Mouse (Mus musculus) 3T3-L1 (cell line): ENCODE measurements around the gene Gcgr.

Experiments used
- DNase-seq: peaks from one replicate; pipeline ENCODE4 v3.0.0-alpha.2; 2015; ENCODE audit warnings: low read depth, low spot score

Gcgr gene

GRCm38 (mm10) chr11:120530085-120530964 lies at the start of gene Gcgr:
Gene Gcgr (plus strand): TSS chr11:120530699.
- no peak for DNase-seq

GRCm38 (mm10) chr11:120483448-120483934 lies 47.0 kb upstream of the Gcgr start:
- DNase-seq: no peak

DNA sequence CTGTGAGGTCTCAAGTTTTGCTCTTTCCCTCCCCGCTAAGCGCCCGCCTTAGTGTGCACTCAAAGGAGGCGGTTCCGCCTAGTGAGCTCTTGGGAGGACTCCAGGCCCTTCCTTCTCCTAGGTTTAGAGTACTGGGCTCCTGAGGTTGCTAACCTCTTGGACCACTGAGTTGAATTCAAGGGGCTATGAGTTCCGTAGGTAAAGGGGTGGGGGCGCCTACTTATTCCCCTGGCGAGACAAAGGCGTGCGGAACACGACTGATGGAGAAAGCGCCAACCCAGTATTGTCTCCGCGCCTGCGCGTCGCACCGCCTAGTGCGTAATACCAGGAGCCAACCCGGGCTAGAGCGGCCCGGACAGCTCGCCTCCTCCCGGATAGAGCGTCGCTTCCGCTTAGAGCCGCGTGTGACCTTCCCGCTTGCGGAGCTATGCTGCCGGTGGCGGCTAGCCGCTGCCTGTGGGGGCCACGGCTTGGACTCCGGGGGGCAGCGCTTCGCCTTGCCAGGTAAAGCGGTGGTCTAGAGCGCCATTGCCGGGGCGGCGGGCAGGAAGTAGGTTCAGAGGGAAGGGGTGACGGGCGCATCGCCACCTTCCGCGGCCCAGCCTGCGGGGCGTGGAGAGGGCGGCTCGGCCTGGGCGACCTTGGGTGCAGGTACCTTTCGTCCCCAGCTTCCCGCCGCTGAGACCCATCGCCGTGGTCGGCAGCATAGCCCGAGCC lies 46.1 kb upstream of the Gcgr start, which contains the start of gene Mrpl12:
TSS of gene Mrpl12 (plus strand) at position 349 of the 717 bp plus-strand sequence.
- DNase-seq: peak; percentile 95

DNA sequence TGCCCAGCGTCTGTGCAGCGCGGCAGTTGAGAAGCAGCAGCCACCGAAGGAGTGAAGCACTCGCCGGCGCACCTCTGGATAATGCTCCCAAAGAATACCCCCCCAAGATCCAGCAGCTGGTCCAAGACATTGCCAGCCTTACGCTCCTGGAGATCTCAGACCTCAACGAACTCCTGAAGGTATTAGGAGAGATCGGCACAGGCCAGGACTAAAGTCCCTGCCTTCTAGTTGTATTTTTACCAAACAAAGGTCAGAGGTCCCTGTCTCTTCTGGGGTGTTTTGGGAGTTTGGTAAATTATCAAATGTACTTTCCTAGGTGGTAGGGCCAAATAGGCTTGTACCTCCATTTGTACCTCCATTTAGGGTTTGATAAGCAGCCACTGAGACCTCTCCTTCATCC lies 45.2 kb upstream of the Gcgr start:
- no peak for DNase-seq

GRCm38 (mm10) chr11:120488516-120488915 lies 42.0 kb upstream of the Gcgr start:
- peak; percentile 51 for DNase-seq

- DNase-seq: peak; percentile 94
These were observed 41.3 kb upstream of the Gcgr start for GRCm38 (mm10) chr11:120489054-120489761.

DNA sequence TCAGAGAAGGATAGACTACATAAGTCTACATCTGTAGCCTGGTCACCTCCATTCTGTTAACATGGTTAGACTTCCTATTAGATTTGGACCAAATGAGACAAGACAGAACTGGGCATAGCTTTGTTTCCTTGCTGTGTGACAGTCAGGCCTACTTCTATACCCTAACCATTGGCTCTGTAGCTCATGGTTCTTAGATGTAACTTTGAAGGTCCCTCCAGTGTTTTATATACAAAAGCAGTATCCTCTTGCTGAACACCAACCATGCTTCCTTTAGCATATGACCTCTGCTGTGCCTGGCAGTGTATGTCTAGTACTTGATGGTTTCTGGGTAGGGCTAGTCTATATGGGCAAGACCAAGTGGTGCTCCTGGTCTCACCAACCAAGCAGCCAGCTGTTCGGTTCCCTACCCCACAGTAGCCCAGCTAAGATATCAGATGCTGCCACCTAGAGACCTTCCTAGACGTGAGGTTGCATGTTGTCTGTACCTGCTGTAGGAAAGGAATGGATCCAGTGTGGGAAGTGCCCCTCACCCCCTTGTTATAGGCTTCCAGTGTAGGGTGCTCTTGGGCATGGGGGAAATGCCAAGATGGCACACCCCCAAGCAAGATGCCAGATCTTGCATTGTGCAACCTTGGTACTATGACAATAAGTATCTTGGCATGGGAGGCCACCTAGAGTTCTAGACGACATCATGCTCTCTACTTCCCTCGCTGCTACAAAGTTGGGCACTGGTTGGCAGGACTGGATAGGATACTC lies 40.0 kb upstream of the Gcgr start:
- DNase-seq: no peak

DNA sequence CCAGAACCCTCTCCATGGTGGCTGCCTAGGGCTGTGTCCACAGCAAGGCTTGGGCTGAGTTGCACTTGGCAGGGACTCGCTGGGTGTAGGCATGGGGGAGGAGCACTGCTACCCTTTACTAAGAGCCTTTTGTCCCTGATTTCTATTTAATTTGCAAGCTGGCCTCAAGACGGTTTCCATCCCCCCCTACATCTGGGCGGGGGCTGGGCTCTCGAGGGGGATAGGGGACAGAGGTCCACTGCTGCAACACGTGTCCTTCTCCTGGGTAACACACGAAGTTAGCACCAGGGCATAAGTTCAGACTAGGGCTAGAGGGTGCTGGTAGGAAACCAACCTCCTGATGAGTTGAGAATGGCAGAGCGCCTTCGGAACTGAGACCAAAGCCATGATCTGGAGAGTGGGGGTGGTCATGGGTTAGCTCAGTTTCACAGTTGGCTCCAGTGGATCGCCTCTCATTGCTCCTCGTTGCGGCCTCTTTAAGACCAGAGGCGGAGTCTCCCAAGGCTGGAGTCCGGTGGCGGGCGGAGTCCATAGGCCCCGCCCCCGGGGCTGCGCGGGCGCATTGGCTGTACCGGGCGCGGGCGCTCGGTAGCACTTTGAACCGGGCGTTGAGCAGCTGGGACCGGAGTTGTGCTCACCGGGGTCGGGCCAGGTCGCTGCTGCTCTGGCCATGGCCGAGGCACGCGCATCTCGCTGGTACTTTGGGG lies 39.0 kb upstream of the Gcgr start, which contains the start of gene Slc25a10:
TSS of gene Slc25a10 (plus strand) at position 524 of the 707 bp plus-strand sequence.
- DNase-seq: peak; percentile 88

GRCm38 (mm10) chr11:120492024-120492877 lies 38.2 kb upstream of the Gcgr start:
- peak; percentile 74 for DNase-seq

GRCm38 (mm10) chr11:120492878-120493203 lies 37.7 kb upstream of the Gcgr start:
- no peak for DNase-seq

GRCm38 (mm10) chr11:120493351-120493750 lies 37.1 kb upstream of the Gcgr start:
- no peak for DNase-seq

GRCm38 (mm10) chr11:120493911-120494310 lies 36.6 kb upstream of the Gcgr start:
- no peak for DNase-seq

DNA sequence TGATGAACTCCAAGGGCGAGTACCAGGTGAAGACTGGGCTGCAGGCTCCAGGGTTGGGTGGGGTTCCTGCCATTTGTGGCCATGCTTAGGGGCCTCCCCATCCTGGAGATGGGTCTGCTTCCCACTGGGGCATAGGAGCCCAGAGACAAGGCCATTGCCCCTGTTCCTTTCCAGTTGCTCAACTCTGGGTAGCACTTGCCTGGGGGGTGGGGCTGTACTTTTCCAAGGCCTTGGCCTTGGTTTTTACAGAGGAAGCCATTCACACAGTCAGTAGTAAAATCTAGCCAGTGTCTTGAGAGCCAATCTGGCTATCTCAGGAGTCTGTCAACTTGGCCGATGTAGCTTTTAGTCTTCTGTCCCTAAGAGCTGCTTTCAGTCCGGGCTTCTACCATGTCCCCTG lies 33.1 kb upstream of the Gcgr start:
- DNase-seq: no peak

GRCm38 (mm10) chr11:120498226-120498625 lies 32.3 kb upstream of the Gcgr start:
- no peak for DNase-seq

DNA sequence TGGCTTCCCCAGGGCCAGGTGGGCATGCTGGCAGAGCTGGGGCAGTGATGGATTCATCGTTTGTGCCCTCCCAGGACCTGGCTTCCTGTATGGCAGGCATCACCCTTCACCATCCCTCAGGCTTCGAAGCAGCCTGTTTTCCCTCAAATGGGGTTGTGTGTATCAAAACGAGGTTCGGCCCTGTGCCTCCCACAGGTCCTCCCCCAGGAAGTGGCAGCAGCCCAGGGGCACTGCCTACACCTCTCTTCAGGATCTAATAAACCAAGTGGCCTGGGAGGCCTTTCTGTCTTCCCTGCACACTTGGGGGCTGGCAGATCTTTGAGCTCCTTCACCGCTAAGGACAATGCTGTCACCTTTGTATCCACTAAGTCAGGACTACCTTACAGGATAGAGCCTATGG lies 31.6 kb upstream of the Gcgr start:
- DNase-seq: no peak

GRCm38 (mm10) chr11:120499894-120500293 lies 30.6 kb upstream of the Gcgr start:
- DNase-seq: no peak

DNA sequence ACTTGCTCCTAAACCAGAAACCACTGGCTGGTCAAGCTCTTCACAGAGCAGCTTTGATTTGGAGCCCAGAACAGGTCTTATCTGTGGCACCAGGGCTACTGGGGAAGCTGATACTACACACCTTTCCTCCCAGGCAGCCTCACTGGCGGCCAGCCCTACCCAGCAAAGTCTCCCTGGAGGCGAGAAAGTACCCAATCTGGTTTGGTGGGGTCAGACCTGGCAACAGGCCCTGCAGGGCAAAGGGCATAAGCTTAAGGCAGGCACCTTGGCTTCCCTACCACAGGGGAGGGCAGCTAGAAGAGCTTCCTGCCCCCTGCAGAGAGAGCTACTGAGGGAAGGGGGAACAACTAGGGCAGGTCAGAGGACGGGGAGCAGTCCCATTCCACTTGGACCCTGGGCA lies 30.1 kb upstream of the Gcgr start:
- DNase-seq: no peak

DNA sequence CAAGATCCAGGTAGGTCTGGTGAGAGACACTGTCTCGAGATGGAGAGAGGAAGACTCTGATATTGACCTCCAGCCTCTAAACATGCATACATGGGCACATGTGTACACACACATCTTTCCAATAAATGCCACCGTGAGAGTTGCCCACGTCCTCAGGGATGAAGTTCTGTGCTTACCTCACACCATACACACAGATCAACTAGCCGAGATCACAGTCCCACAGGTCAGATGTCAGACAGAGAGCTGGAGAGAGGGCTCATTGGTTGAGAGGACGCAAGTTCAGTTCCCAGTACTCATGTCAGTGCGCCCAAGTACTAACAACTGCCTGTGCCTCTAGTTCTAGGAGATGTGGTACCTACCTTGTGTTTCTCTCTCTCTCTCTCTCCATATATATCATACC lies 29.5 kb upstream of the Gcgr start:
- DNase-seq: no peak

GRCm38 (mm10) chr11:120501701-120502100 lies 28.8 kb upstream of the Gcgr start:
- no peak for DNase-seq

DNA sequence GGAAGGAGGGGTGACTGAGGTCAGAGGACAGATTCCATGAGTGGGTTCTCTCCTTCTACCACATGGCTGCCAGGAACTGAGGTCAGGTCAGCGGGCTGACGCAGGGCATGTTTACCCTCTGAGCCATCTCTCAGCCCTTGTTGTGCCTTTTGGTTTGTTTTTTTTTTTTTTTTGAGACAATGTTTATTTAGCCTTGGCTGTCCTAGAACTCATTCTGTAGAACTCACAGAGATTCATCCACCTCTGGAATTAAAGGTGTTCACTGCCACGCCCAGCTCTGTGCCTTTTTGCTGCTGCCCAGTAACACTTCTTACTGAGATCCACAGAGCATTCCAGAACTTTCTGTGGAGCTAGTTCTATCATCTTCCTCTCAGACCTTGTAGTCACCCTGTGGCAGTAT lies 24.8 kb upstream of the Gcgr start:
- DNase-seq: no peak
